Mouse (Mus musculus): ENCODE data around the gene Mamdc2.
"Not testable (repeated sequence)": the region's sequence is repeated elsewhere in the genome, so short reads cannot be mapped to it uniquely, and the experiment has no call there.

Mamdc2 gene

DNA sequence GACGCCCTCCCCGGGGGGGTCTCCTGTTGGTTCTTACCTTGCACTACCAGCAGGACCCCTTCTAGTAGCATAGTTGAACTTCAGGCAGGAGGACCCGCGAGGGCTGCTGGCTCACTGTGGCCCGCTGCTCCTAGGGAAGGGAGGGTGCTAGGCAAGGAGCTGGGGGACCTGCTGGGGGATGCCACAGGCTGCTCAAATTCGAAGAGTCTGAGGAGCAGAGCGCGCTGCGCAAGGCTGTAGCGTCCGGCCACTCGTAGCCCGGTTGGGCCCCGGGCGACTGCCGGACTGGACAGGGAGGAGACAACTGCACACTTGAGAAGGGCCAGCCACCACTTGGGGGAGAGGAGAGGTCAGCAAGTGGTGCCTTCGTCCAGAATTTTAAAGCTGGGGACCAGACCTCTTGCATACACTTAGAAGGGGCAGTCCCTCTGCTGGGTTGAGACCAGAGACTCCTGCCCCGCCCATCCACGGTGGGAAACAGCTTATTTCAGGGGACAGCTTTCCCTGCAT lies at the start of gene Mamdc2:
Gene Mamdc2 (minus strand): TSS at position 455 of the 510 bp plus-strand sequence.
- DNase-seq: peak; percentile 30

DNA sequence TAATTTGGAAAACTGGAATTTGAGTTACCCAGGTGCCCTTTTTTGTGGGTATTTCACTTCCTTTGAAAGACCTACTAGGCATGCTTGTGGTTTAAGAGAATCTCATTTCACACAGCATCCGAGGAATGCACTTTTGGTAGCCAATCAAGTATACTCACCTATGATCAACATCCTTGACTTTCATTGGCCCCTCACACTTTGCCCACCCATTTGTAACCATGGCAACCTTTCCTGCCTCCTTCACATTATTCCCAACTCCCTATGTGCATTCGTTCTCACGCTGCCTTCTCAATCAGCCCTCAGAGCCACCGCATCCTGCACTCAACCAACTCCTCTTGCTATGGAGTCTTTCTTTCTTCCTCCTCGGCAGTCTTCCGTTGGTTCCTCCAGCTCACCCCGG lies 49.8 kb upstream of the Mamdc2 start:
- no peak for DNase-seq

DNA sequence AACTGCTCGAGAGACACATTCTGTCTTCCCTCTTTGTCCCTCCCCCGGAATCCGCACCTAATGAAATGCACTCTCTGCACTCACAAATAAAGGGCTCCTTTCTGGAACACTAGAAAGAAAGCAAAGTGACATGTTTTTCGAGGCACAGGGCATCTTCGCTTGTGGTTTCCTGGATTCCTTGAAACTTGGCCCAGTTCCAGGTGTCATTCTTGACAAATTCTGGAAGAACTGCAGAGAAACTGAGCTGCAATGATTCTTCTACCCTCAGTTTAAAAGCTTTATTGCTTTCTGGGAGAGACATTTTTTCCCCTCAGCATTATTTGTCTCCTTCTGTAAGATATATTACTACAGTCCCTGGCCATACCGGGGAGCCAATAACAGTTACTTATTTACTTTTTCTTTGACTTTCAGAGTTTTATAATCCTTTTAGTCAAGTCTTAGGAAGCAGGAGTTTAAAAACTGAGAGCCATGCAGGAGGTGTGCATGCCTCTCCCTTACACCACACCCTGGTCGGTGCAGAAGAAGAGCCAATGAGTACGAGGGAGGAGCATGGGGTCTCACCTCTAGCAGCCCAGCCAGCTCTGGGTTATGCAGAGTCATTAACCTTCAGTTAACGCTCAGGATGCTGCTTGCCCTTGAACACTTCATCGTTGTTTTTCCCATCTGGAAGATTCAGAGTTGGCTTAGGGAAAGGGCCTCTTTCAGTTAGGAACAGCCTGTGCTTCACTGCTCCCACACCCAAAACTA lies 49.1 kb upstream of the Mamdc2 start:
- DNase-seq: no peak

DNA sequence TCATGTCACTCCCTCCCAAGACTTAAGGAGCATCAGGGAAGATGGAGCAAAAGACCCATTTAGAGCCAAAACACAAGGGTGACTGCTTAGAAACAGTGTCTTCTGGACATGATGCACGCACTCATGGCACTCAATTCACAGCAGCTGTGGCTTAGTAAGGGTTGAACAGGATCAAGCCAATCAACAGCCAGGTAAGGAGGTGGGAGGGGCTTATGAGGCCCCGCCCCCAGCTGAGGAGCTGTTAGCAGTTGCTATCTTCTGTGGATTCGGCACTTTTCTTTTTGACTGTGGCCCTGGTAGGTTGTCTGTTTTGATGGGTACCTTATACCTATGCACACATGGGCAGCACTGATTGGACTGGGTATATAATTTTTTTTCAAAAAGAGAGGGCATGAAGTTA lies 48.3 kb upstream of the Mamdc2 start:
- no peak for DNase-seq

DNA sequence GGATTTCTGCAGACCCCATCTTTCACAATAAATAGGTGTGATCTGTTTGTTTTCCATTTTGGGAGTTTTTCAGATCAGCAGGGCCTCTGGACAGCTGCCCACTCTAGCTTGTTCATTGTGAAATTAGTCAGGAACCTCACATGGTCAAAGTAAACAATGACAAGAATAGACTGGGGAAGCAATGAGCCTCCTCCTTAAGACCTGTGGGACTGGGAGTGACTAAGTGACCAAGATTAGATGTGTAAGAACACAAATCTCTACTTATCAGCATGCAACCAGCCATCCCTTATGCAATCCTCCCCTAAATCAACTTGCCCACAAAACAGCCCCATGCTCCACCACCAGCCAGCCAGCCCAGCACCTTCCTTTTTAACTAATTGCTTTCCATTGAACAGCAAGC lies 44.4 kb upstream of the Mamdc2 start:
- no peak for DNase-seq

DNA sequence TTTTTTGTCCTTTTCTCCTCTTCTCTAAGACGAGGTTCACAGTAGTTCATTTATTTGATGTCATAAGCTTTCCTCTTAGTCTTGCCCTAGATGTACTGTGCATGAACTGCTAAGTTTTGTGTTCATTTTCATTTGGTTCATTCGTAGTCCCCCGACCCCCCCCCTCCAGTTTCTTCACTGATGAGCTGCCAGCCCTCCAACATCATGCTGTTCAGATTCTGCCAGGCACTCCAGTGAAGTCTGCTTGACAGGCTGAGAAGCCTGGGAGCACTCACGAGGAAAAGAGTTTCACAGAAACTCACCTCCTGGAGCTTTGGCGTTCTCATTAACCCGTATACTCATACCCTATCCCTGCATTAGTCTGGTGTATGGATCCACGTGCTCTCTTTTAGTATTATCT lies 42.5 kb upstream of the Mamdc2 start:
- DNase-seq: not testable (repeated sequence)

DNA sequence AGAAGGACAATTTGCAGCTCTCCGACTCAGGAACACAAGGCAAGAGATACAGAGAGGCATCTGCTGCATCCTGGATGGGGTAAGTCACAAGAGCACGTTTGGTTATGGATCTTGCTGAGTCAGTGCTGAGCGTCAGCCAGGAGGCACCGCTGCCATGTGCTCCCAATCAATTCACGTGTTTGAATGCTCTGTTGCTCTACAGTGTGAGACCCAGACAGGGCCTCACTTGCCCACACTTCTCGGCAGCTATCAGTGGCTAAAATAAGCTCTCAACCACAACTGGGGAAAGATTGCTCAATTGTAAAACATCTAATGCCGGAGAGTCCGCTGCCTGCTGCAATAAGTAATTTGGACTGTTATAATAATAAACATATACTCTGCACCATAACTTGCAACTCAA lies 41.5 kb upstream of the Mamdc2 start:
- no peak for DNase-seq

DNA sequence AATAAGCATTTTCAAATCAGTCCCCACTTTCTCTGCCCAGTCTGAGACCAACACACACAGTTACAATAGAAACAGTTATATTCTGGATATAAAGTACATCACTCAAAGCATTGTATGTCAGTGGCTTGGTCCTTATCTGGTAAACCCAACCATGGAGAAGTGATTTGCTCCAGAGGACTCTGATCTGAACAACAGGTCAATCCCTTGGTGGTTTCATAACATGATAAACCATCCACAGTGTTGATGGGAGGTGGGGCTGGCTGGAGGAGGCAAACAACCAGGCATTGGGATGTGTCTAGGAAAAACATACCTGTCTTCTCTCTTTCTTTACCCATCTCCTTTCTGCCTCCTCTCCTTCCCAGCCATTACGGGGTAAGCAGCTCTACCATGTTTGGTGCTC lies 39.2 kb upstream of the Mamdc2 start:
- DNase-seq: no peak

DNA sequence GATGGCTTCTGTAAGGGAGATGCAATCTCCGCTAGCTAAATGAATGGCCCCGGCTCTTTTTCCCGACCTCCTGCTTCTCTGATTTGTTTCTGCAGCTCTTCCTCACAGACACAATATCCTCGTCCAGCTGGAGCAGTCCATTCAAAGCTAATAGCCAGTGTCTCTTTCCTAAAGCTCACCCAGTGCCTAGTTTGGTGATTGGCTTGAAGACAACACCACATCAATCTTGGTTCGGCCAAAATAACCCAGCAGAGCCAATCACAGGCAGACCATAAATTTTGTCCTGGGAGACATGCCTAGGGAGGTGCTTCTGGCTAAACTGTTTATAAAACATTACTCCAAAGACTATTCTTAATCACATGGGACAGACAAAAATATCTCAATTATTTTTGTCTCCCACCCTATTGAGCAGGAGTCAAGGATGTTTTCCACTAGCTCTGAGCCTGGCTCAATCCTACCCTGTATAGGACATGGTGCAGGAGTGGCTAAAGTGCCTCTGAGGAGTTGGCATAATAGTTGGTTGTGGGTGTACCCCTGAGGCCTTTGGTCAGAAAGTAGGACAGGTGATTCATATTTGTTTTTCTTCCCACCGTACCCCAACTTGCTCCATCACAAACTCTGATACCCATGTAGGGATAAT lies 38.5 kb upstream of the Mamdc2 start:
- no peak for DNase-seq

DNA sequence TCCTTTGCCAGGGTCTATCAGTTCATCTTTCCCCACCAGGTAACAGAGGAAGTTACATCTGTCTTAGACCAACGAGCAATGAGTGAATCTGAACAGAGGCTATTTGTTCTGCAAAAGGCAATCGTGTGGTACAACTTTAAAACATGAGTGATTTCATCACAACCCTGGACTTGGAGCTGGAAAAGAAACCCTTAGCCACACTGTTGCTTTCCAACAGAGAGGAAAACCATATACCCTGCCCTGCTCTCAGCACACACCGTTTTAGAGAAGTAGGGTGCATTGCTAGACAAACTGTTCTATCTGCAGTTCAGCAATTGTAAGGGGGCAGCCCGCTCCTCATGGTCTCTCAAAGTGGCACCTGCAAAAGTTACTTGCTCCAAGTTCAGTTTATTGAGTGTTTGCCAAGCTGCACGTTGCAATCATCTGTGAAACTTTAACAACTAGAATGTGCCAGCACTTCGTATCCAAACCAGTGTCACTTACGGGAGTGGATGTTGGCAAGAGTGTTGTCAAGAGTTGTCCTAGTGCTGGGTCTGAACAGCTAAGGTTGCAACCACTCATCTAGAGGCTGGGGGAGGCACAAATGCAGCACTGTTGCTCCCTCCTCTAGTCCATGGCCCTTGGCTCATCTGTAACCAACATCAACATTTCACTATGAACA lies 37.8 kb upstream of the Mamdc2 start:
- no peak for DNase-seq

DNA sequence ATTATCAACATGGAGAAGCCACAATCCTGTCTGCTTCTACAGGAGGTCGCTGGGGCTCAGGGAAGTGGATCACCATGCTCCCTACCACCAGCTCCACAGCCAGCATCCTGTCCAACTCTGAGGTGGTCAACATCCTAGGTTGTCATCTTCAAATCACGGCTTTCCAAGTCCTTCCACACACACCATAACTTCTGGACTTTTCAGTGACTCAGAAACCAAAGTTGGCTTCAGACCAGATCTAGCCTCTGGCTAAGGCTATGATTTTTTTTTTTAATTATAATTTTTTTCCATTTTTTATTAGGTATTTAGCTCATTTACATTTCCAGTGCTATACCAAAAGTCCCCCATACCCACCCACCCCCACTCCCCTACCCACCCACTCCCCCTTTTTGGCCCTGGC lies 34.3 kb upstream of the Mamdc2 start:
- DNase-seq: not testable (repeated sequence)

DNA sequence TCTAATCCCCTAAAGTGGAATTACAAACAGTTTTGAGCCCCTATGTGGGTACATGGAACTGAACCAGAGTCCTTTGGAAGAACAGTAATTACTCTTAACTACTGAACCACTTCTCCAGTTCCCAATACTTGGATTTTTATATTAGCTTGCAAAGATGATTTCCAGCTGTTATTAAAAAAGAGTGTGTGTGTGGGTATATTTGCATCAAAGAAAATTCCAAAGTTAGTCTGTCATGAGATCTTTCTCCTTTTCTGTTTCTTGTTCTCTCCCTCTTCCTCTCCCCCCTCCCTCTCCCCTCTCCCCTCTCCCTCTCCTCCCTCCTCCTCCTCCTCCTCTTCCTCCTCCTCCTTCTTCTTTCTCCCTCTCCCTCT lies 31.3 kb upstream of the Mamdc2 start:
- no peak for DNase-seq

DNA sequence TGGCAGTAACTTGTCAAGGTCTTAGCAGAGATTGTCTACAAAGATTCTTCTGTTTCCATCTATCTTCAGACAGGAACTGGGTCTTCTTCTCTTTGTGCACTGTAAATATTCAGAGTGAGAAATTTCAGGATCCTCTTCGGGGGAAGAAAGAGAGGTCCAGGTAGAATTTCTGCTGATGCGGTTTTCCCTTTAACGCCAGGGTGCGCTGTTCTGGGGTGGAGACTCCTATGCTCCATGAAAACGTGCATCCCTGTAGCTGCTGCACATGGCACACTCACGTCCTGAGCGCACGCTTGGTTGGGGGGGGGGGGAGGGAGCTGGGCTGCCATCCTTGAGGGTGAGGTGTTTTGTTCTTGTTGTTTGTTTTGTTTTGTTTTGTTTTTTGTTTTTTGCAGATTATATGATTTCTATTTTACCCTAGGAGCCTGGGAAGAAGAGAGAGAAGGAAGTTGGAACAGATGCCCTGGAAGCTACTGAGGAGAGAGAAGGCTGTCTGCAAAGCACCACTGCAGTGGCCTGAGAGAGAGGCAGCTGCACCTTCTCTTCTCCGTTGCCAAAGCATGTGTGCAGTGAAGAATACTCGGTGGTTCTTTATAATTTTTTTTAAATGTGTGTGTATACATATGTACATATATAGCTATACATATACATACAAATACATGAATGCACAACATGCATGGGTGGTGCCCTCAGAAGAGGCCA lies 30.8 kb upstream of the Mamdc2 start:
- peak; percentile 41 for DNase-seq

DNA sequence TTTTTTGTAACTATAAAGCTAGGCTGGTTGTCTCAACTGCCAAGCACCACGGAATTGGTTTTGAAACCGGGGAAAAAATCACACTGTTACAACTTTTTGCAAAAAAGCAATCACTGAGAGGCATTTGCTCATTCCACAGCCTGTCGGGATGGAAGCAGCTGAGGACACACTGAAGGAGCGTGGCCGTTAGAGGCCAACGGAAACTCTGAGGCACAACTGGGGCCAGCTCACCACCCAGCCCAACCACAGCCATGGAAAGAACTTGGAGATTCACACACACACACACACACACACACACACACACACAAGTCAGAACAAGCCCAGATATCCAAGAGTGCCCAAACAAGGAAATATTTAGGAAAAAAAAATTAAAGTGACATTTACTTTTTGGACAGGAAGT lies 29.6 kb upstream of the Mamdc2 start:
- no peak for DNase-seq

DNA sequence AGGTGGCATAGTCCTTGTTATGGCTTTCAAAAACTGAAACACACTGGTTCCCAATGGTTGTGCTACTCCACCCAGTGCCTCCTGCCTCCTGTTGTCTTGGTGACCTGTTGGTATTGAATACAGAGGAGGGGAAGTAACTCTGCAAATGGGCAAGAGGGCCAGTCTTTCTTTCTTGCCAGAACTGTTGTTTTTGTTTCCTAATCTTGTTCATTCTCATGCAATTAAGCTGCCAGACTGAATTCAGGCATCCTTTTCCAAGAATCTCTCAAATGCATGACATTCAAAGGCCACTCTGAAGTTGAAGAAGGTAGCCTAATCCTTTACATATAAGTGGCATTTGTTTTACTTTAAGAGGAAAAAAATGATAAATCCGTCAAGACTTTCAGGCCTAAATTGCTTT lies 19.6 kb upstream of the Mamdc2 start:
- DNase-seq: no peak

DNA sequence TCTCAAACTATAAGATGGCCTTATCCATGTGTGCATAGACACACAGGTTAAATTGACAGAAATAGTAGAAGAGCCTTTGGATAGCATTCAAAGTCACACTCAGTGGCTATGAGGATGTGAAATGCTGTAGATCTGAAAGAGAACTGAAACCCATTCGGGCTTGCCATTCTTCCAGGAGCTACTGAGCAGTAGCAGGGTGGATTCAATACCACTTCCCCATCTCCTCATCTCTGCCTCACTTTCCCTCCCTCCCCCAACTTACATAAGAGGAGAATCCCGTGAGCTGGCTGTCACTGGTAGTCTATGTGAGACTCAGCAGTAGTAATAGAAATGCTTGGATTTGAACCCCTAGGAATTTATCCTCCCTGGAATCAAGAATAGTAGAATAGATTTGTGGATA lies 18.8 kb upstream of the Mamdc2 start:
- DNase-seq: no peak

DNA sequence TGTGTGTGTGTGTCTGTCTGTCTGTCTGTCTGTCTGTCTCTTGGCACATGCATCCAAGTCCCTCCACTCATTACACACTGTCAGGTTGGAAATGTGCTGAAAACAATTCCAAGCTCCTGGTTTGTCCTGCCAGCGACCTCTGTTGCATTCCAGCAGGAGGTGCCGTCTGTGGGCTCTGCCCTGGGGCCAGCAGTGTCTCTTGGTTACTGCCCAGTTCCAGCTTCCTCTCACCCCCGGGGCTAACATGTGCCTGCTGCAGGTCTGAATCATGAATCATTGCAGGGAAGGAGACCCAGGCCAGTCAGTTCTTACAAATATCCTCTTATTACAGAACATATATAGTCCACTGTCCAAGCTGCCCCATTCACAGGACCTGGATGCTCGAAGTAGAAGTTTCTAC lies 9.2 kb upstream of the Mamdc2 start:
- DNase-seq: no peak

DNA sequence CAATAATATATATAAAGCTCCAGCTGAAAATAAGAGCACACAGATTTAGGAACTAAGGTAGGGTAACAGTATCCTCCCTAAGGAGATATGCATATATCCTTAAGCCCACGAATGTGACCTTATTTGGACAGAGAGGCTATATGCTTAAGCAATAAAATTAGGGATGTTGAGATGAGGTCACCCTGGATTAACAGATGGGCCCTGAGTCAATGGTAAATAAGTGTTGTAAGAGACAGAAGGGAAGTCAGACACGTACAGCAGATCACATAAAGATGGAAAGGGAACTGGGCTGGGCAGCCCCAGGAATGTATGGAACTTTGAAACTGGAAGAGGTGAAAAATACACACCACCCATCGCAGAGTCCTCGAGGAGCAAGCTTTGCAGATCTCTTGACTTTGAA lies 3.1 kb upstream of the Mamdc2 start:
- DNase-seq: no peak

DNA sequence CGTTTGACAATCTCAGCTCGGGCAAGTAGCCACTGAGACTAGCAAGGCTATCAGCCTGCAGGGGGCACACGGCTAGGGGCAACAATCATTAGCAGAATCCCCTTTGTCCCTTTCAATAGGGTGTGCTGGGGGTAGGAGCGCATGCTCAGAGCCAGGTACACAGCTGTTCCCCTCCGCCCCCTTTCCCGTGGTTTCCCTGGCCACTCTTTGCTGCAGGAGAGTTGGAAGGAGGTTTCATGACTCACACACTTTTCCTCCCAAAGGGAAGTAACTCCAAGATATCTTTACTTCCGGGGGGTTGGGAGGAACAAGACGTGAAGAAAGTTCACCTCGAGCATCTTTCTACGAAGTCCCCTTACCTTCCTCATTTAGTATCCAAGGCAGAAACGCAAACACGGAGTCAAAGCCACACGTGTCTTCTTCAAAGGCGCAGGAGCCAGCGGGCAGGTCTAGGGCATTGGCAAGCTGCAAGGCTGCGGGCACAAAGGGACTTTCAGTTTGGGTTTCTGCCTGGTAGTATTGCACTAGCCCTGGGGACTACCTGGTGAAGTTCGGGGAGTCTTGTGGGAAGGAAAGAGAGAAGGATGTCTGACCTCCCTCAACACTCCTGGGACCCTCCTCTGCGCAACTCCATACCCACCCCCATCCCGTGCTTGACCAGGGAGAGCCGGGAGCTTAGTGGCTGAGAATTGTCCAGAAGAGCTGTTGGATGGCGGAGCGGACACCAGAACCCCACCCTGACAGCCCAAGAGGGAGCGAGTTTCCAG lies 838 bp downstream of the Mamdc2 start:
- peak; percentile 18 for DNase-seq

DNA sequence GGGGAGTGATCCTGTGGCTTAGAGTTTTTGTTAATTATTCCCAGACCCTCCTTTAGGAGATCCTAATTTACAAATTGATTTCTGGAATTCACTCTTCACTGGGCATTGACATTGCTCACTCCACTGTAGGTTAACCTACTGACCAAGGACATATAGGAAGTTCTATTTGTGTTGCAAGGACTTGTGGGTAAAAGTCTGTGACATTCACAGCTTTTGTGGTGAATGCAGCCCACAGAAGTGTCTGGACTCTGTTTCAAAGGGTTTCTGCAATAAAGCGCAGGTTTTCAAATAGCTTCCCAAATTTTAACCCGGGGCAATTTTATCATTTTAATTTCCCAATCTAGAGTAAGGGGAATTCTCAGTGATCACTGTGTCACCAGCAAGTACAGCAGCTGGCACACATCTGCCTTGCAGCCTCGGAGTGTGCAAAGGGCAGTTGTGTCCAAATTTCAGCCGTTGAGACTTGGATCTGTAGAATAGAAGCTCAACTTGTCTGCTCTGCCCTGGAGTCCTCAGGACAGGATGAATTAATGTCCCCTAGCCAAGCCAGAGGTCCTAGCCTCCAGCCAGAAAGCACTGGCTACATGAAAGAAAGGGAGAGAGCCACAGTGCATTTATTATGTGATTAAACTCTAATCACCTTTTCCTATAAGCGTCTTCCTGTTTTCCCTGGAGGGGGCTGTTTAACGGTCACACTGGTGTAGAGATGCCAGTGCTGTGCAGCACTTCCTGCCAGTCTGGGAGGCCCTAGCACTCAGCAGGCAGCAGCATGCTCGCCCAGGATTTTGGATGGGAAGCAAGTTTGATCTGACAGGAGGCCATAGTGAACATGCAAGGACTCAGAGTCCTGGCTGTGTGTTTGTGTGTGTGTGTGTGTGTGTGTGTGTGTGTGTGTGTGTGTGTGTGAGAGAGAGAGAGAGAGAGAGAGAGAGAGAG lies 3.1 kb downstream of the Mamdc2 start:
- DNase-seq: peak; percentile 28

DNA sequence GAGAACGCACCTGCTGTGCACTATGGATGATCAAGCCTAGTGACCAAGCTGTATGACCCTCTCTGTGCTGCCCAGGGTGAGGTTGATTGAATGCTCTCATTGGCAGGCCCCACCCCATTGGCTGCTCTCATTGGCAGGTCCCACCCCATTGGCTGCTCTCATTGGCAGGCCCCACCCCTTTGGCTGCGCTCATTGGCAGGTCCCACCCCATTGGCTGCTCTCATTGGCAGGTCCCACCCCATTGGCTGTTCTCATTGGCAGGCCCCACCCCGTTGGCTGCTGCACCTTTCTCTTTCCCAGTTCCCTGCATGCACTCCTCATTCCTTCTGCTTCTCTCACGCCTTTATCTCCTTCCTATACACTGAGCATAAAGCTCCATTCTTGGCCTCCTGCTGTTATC lies 12.5 kb downstream of the Mamdc2 start:
- no peak for DNase-seq

DNA sequence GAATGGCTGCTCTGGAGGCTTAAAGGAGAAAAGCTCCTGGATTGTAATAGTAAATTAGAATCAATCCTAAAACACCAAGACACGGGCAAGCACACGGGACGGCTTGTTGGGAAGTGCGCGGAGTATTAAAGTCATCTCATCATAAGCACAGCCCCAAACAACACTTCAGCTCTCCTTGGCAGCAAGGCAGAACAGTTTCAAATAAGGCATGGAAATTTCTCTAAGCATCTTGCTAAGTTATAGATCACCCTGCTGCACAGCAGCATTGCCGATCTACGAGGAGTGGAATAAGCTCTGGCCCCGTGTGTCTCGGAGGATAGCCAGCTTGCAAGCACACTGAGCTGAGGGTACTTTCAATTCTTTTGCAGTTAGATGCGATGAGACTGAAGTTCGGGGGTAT lies 13.8 kb downstream of the Mamdc2 start:
- DNase-seq: no peak
